Mouse (Mus musculus): ENCODE results near the gene Agl. TPM values are rescaled to one million over a fixed set of nuclear protein-coding genes. Genes with fewer than 3 reads are reported as not detected.

Agl gene
- polyA plus RNA-seq, 1 experiment from 2014 or later = 17.6 TPM

DNA sequence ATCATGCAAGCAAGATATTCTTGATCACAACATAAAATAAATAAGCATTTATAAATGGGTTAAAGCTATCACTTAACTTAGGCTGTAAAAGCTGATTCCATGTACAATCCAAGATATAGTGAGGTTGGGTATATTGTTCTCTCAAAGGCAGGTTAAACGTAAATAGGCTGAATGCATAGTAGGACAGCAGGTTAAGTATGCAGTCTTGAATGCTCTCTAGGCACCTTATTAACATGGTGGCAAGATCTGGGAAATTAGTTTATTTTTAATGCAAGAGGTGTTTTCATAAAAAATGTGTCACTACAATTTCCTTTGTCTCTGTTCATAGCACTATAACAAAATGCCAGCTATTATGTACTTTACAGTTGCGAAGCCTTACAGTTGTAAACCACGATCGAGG lies 27.4 kb upstream of the Agl start:
- Histone ChIP-seq H3K4me1 (no peaks in the 10 kb centered on the region), H3K9me3 (no peaks in the 10 kb centered on the region), H3K4me2 (peak overlapping the region; percentile 78), H3K27me3 (replicated peaks) (no peaks in the 10 kb centered on the region), H3K9ac (peak overlapping the region; percentile 63), H3K27ac (no peak overlapping the region), H3K36me3 (replicated peaks) (no peaks in the 10 kb centered on the region), H3K4me3 (peak overlapping the region; percentile 43)
- 77% methylated on average over 4 of the region's 4 CpGs for WGBS
- peak; percentile 18; the same call in 1 of the 2 replicates for ATAC-seq (replicated peaks)

DNA sequence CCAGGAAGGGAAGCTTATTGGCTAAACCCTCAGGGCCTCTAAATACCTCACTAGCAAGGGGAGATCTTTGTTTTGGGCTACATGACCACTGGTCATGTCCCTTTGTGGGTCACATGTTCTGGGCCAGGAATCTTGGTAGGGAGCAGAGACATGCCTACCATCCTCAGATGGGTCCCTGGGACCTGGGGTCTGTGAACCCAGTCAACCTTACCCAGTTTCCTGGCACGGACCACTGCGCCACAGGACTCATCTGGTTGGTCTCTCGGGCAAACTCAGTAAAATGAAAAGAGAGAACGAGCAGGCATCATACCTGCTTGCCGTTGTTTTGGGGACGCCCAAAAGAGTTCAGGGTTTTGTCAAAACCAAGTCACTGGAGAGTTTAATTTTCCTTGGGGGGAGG lies 26.3 kb upstream of the Agl start:
- H3K27ac ChIP-seq = no peak overlapping the region
- no peaks in the 10 kb centered on the region for H3K27me3 ChIP-seq (replicated peaks)
- H3K9me3 ChIP-seq = no peaks in the 10 kb centered on the region
- no peaks in the 10 kb centered on the region for H3K36me3 ChIP-seq (replicated peaks)
- no peak overlapping the region for H3K4me2 ChIP-seq
- no peak overlapping the region for H3K4me3 ChIP-seq
- ATAC-seq (replicated peaks) = no peak
- H3K9ac ChIP-seq = no peak overlapping the region
- H3K4me1 ChIP-seq = no peaks in the 10 kb centered on the region
- 95% methylated on average over 6 of the region's 6 CpGs for WGBS

DNA sequence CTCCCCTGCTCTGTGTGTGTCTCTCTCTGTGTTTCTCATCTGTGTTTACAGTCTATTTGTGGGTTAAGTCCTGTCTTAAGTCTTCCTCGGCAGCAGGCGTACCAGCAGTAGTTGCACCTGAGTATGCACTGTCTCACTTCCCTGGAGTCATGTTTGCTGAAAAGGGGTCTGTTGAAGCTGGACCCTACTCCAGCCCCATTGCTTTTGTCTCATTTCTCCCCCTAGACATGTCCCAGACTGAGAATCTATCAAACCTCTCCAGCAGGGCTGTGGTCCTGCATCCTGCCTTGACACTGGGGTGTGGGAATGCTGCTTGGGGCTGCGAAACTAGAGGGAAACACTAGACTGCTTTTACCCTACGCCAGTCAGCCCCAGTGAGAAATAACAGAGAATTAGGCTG lies 25.5 kb upstream of the Agl start:
- 84% methylated on average over 4 of the region's 4 CpGs for WGBS

DNA sequence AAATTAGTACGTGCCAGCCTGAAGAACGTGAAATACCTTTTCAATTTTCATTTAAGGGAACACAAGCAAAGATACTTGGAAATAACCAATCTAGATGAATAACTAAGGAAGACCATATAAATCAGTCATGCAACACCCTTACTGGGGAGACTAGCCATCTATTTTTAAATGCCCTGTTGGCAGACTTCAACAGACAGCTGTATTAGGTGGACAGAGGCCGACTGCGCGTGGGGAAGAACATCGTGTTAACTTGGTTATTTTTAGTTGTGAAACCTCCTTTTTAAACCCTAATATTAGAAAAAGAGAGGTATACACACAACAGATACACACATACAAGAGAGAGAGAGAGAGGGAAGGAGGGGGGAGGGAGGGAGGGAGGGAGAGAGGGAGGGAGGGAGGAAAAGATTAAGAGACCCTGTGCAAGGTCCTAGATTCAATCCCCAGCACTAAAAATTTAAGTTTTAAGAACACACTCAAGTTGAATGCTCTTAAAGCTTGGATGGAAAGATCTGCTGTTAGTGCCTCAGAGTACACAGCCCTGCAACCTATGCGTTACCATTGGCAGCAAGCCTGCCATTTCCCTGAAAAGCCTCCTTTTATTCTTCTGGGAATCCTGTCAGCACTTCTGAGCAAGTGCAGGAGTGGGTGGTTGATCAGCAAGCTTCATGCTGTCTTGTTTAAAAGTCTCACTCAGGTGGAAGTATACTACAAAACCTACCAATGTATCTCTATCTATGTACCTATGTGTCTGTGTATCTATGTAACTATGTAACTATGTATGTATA lies 24.8 kb upstream of the Agl start:
- Histone ChIP-seq H3K27ac (no peak overlapping the region), H3K9me3 (no peaks in the 10 kb centered on the region), H3K9ac (no peak overlapping the region), H3K4me1 (no peaks in the 10 kb centered on the region), H3K4me2 (no peak overlapping the region), H3K27me3 (replicated peaks) (no peaks in the 10 kb centered on the region), H3K4me3 (no peak overlapping the region), H3K36me3 (replicated peaks) (no peaks in the 10 kb centered on the region)
- ATAC-seq (replicated peaks) = no peak
- WGBS = 90% methylated on average over 7 of the region's 7 CpGs

More for the DNA sequence above, 25.5 kb upstream of the Agl start:
- Histone ChIP-seq H3K27me3 (replicated peaks) (no peaks in the 10 kb centered on the region), H3K9ac (no peak overlapping the region), H3K4me1 (no peaks in the 10 kb centered on the region), H3K27ac (no peak overlapping the region), H3K4me3 (no peak overlapping the region), H3K36me3 (replicated peaks) (no peaks in the 10 kb centered on the region), H3K4me2 (no peak overlapping the region), H3K9me3 (no peaks in the 10 kb centered on the region)
- ATAC-seq (replicated peaks) = no peak

DNA sequence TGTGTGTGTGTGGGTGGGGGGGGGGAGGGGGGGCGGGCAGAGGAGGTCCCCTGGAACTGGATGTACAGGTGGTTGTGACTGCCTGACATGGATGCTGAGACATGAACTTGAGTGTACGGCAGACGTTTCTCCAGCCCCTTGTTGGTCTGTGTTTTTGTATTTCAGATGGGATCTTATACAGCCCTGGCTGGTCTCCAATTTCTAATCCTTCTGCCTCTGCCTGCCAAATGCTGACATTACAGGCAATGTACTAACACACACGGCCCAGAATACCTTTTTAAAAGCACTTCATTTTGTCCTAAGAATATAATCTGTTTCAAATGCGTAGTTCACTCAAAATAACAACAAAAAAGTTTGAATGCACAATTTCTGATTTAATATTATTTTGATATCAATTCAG lies 23.4 kb upstream of the Agl start:
- H3K36me3 ChIP-seq (replicated peaks) = no peaks in the 10 kb centered on the region
- no peaks in the 10 kb centered on the region for H3K27me3 ChIP-seq (replicated peaks)
- H3K4me2 ChIP-seq = no peak overlapping the region
- H3K27ac ChIP-seq = no peak overlapping the region
- no peaks in the 10 kb centered on the region for H3K4me1 ChIP-seq
- ATAC-seq (replicated peaks) = no peak
- H3K9ac ChIP-seq = no peak overlapping the region
- WGBS = 60% methylated on average over 5 of the region's 5 CpGs
- no peak overlapping the region for H3K4me3 ChIP-seq
- no peaks in the 10 kb centered on the region for H3K9me3 ChIP-seq

DNA sequence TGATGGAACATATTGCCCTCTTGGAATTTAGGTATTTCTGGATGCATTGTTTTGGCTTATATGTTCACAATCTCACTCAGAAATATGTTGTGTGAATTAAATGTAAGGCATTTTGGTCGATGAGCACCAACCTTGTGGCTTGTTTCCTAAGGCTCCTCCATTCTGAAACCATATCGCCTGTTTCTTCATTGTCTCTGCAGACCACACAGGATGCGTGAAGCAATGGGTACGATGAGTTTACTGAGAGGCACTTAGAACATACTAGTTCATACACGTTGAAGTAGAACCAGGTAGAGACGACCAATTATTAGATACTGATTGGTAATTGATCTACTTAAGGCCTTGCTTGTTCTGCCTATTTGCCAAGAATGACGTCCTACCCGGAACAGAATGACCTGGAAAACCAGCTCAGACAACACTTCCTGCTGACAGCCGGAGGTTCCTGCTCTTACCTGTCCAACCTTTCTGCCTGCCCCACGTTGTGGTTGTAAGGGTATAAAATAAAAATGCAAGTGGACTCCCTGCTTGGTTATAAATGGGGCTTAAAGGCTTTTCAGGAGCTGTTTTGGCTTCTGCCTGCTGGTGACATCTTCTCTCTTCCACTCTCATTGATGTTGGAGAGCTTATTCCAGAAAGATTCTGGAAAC lies 21.4 kb upstream of the Agl start:
- Histone ChIP-seq H3K36me3 (replicated peaks) (no peaks in the 10 kb centered on the region), H3K9ac (no peak overlapping the region), H3K9me3 (no peaks in the 10 kb centered on the region), H3K27me3 (replicated peaks) (no peaks in the 10 kb centered on the region), H3K27ac (no peak overlapping the region), H3K4me3 (no peak overlapping the region), H3K4me1 (no peaks in the 10 kb centered on the region), H3K4me2 (no peak overlapping the region)
- WGBS = 89% methylated on average over 10 of the region's 10 CpGs
- no peak for ATAC-seq (replicated peaks)

DNA sequence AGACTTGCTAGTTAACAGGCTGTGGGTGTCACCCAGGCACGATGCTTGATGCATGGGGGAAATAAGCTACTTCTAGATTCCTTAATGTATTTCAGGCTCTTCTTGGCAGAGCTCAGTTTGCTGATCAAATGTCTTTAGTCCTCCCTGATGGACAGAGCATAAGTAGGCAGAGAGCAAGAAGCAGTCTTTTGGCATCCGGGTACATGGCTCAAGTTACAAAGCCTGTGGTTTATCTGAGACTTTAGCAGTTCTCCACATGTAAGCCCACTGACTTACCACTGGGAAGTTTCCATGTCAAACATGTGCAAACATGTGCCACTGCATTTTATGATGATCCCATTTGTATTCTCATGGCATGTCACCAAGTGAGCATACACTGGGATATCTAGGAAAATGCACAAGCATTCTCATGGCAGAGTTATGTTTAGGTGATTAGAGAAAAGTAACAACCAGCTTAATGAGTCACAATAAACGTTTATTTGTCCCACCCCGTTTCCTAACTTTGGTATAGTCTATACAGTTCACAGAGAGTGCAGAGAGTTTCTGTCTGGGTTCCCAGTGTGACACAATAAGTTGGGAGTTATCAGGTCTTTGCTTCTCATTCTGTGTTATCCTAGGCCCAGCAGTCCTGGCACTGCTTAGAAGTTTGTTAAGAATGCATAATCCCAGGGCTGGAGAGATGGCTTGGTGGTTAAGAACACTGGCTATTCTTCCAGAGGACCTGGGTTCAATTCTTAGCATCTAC lies 18.7 kb upstream of the Agl start:
- Histone ChIP-seq H3K9me3 (no peaks in the 10 kb centered on the region), H3K4me2 (no peak overlapping the region), H3K4me3 (no peak overlapping the region), H3K27ac (no peak overlapping the region), H3K4me1 (no peaks in the 10 kb centered on the region), H3K9ac (no peak overlapping the region), H3K27me3 (replicated peaks) (no peaks in the 10 kb centered on the region), H3K36me3 (replicated peaks) (no peaks in the 10 kb centered on the region)
- no peak for ATAC-seq (replicated peaks)
- 90% methylated on average over 4 of the region's 4 CpGs for WGBS

DNA sequence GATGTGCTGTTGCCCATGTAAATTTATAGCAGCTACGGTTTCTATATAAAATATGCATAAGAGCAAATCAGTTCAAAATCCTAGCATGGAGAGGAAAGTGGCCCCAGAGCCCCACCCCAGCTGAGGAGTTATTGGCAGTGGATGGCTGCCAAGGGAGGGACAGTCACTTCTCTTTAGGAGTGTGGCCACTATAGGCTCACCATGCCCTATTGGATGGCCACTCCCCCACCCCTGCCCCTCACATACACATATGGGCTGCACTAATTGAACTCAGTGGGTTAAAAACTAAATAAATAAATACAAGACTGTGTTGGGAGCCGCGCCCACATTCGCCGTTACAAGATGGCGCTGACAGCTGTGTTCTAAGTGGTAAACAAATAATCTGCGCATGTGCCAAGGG lies 9.3 kb upstream of the Agl start:
- 90% methylated on average over 7 of the region's 7 CpGs for WGBS
- no peak for ATAC-seq (replicated peaks)

DNA sequence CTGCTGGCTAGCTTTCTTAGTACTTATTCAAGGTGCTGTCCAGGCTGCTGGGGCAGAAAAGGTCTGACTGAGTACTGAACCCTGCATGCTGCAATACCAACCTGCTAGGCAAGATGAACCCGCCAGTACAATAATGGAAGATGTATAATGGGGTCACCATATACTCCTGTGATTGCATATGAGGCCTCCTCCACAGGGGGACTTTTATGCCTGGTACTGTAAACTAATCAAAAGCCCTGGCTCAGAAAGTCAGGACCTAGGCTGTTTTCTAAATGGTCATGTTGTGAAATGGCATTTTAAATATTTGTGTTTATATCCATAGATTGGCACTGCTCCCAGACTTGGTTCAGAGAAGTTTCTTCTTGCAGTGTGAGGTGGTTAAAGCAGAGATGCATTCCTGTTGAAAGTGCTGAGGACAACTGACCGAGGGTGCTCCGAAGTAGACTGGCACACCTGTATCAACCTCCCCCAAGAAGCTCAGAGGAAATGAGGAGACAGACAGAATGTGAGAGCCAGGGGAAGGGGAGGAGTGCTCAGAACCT lies 8.8 kb upstream of the Agl start:
- WGBS = 92% methylated on average over 3 of the region's 3 CpGs
- Histone ChIP-seq H3K9me3 (no peaks in the 10 kb centered on the region), H3K4me3 (no peak overlapping the region), H3K4me2 (no peak overlapping the region), H3K4me1 (no peaks in the 10 kb centered on the region), H3K27ac (no peak overlapping the region), H3K9ac (no peak overlapping the region), H3K27me3 (replicated peaks) (no peaks in the 10 kb centered on the region), H3K36me3 (replicated peaks) (no peaks in the 10 kb centered on the region)
- no peak for ATAC-seq (replicated peaks)

More for the DNA sequence above, 9.3 kb upstream of the Agl start:
- Histone ChIP-seq H3K4me2 (no peak overlapping the region), H3K9me3 (no peaks in the 10 kb centered on the region), H3K4me1 (no peaks in the 10 kb centered on the region), H3K9ac (no peak overlapping the region), H3K36me3 (replicated peaks) (no peaks in the 10 kb centered on the region), H3K27me3 (replicated peaks) (no peaks in the 10 kb centered on the region), H3K27ac (no peak overlapping the region), H3K4me3 (no peak overlapping the region)

DNA sequence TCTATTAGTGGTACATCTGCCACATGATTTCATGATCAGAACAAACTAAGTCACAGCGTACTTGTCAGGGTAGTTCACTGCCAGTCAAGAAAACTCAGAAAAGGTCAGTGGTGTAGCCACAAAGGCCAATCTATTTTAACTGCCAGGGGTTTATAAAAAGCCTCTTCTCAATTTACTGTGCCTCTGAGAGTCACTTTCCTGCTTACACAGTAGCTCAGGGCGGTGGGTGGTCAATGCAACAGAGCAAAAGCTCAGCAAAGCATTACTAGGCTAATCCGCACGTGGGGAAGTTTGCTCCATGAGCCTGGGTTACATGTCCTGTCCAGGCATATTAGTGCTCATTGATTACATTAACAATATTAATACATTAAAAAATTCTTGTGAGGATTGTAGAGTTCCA lies 8.0 kb upstream of the Agl start:
- Histone ChIP-seq H3K4me2 (no peak overlapping the region), H3K4me1 (no peaks in the 10 kb centered on the region), H3K9me3 (no peaks in the 10 kb centered on the region), H3K4me3 (no peak overlapping the region), H3K27me3 (replicated peaks) (no peaks in the 10 kb centered on the region), H3K36me3 (replicated peaks) (no peaks in the 10 kb centered on the region), H3K9ac (no peak overlapping the region), H3K27ac (no peak overlapping the region)
- WGBS = 71% methylated on average over 4 of the region's 4 CpGs
- ATAC-seq (replicated peaks) = no peak

DNA sequence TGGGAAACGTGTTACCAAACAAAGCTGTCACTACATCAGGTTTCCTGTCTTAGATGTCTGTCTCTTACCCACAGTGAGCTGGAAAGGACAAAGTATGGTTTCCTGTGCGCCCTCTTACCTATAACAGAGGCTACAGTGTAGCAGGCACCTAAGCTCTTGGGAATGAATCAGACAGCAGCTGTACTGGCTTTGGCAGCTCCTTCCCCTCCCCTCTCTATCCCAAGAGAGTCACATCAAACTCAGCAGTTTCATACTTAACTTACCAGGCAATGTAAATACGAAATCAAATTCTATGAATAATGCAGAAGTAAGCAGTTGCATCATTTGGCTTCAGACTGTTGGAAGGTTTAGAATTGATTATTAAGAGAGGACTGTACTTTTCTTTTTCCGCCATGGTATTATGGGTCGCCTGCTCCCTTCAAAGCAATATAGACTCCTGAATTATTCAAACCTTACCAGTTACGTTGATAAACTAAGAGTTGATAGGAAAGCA lies 7.4 kb upstream of the Agl start:
- Histone ChIP-seq H3K4me1 (no peaks in the 10 kb centered on the region), H3K4me2 (no peak overlapping the region), H3K9ac (no peak overlapping the region), H3K27ac (no peak overlapping the region), H3K27me3 (replicated peaks) (no peaks in the 10 kb centered on the region), H3K36me3 (replicated peaks) (no peaks in the 10 kb centered on the region), H3K9me3 (no peaks in the 10 kb centered on the region), H3K4me3 (no peak overlapping the region)
- WGBS = 61% methylated on average over 6 of the region's 6 CpGs
- 0 out of 2 replicates have a peak, but pooled peaks have one; percentile 20 for ATAC-seq (replicated peaks)

DNA sequence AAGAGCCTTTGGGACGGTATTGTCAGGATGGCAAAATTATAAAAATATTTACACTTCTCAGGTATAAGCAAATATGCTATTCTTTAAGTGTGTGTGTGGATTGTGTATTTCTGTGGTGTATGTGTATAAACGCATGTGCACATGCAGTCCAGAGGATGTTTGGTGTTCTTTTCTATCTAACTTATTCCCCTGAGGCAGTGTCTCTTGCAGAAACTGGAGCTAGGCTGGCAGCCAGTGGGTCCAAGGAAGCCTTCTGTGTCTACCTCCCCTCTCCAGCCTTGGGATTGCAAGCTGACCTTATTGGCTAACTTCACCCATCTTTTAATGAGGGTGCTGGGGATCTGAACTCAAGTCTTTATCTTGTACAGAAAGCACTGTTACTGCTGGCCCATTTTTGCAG lies 5.0 kb upstream of the Agl start:
- Histone ChIP-seq H3K4me1 (peaks cover 8% of the 10 kb centered on the region), H3K4me3 (no peak overlapping the region), H3K27ac (no peak overlapping the region), H3K36me3 (replicated peaks) (no peaks in the 10 kb centered on the region), H3K27me3 (replicated peaks) (no peaks in the 10 kb centered on the region), H3K4me2 (no peak overlapping the region), H3K9ac (no peak overlapping the region), H3K9me3 (no peaks in the 10 kb centered on the region)
- no peak for ATAC-seq (replicated peaks)
- WGBS = 96% methylated on average over 2 of the region's 2 CpGs

Data from midbrain, embryonic 15.5 days (tissue).